Mouse (Mus musculus): ENCODE measurements around the gene Pign.

Pign gene

GRCm38 (mm10) chr1:105663171-105663961, at the start of gene Pign, which contains the start of gene Relch:
Gene Pign, minus strand, starts transcription at chr1:105663677.
Gene Relch, plus strand, starts transcription at chr1:105663861.
- DNase-seq (ENCODE audit: low spot score in 2 of 2): peak; percentile 93 to 99

GRCm38 (mm10) chr1:105712822-105713221, 49.3 kb upstream of the Pign start:
- no peak for DNase-seq (ENCODE audit: low spot score in 2 of 2)

- DNase-seq (ENCODE audit: low spot score in 2 of 2): peak in 1 of 2 experiments; percentile 47
Observed at GRCm38 (mm10) chr1:105711227-105711626, 47.8 kb upstream of the Pign start.

- no peak for DNase-seq (ENCODE audit: low spot score in 2 of 2)
Observed at GRCm38 (mm10) chr1:105709415-105709814, 45.9 kb upstream of the Pign start.

GRCm38 (mm10) chr1:105700984-105701530, 37.6 kb upstream of the Pign start:
- DNase-seq (ENCODE audit: low spot score in 2 of 2): no peak

- DNase-seq (ENCODE audit: low spot score in 2 of 2): no peak
Observed at GRCm38 (mm10) chr1:105695581-105695980, 32.1 kb upstream of the Pign start.

GRCm38 (mm10) chr1:105685501-105685900, 22.0 kb upstream of the Pign start:
- DNase-seq (ENCODE audit: low spot score in 2 of 2): no peak

- DNase-seq (ENCODE audit: low spot score in 2 of 2): peak in 1 of 2 experiments; percentile 22
Observed at GRCm38 (mm10) chr1:105680587-105680986, 17.1 kb upstream of the Pign start.

- no peak for DNase-seq (ENCODE audit: low spot score in 2 of 2)
Observed at GRCm38 (mm10) chr1:105674763-105675162, 11.3 kb upstream of the Pign start.

- no peak for DNase-seq (ENCODE audit: low spot score in 2 of 2)
Observed at GRCm38 (mm10) chr1:105669700-105670099, 6.2 kb upstream of the Pign start.

- DNase-seq (ENCODE audit: low spot score in 2 of 2): peak in 1 of 2 experiments; percentile 40
Observed at GRCm38 (mm10) chr1:105663962-105664812, 710 bp upstream of the Pign start.

- no peak for DNase-seq (ENCODE audit: low spot score in 2 of 2)
Observed at GRCm38 (mm10) chr1:105662820-105663170, 682 bp downstream of the Pign start.

- DNase-seq (ENCODE audit: low spot score in 2 of 2): peak in 1 of 2 experiments; percentile 38
Observed at GRCm38 (mm10) chr1:105660015-105660414, 3.5 kb downstream of the Pign start.

- DNase-seq (ENCODE audit: low spot score in 2 of 2): no peak
Observed at GRCm38 (mm10) chr1:105653981-105654380, 9.5 kb downstream of the Pign start.

GRCm38 (mm10) chr1:105650650-105651049, 12.8 kb downstream of the Pign start:
- no peak for DNase-seq (ENCODE audit: low spot score in 2 of 2)

GRCm38 (mm10) chr1:105644093-105644492, 19.4 kb downstream of the Pign start:
- DNase-seq (ENCODE audit: low spot score in 2 of 2): no peak

- no peak for DNase-seq (ENCODE audit: low spot score in 2 of 2)
Observed at GRCm38 (mm10) chr1:105630481-105630880, 33.0 kb downstream of the Pign start.

- DNase-seq (ENCODE audit: low spot score in 2 of 2): no peak
Observed at GRCm38 (mm10) chr1:105589673-105590072, 73.8 kb downstream of the Pign start.

- no peak for DNase-seq (ENCODE audit: low spot score in 2 of 2)
Observed at GRCm38 (mm10) chr1:105588697-105589096, 74.8 kb downstream of the Pign start.

- DNase-seq (ENCODE audit: low spot score in 2 of 2): no peak
Observed at GRCm38 (mm10) chr1:105582800-105583199, 80.7 kb downstream of the Pign start.

- DNase-seq (ENCODE audit: low spot score in 2 of 2): no peak
Observed at GRCm38 (mm10) chr1:105580909-105581308, 82.6 kb downstream of the Pign start.

- DNase-seq (ENCODE audit: low spot score in 2 of 2): no peak
Observed at GRCm38 (mm10) chr1:105566051-105566450, 97.4 kb downstream of the Pign start.
